ENCODE assay signal across 30 mouse cellular contexts in the genomic region with DNA sequence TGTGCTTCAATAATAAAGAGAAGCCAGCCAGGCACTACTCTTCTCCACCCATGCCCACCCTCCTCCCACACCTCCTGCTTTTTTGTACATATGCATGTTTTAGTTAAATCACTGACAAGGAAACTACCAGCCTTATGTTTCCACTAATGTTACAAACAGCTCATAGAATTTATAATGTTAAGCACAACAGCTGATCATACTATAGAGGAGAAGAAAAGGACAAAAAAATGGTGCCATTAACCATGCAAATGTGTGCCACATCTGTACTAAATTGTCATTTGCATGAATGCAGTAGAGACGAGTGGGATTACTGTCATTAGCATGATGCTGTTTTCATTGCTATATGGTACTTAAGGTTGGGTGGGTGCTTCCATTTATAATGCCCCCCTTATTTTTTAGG.
DNase-seq lines count a peak whose midpoint lies in the region; ATAC-seq and TF ChIP-seq lines count a peak whose summit lies in the region.
"Had no signal": no experiment of that assay in that cellular context is flagged by ENCODE, and none has a peak within 500 bp of the region (broad histone marks: within the 10 kb centered on the region; RNA-seq: fewer than 3 reads in every experiment).

No protein-coding gene starts in this region.

- no peaks in the 10 kb centered on the region for H3K4me1 ChIP-seq in forebrain, embryonic 13.5 days
- H3K4me1 ChIP-seq in forebrain, postnatal 0 days (ENCODE audit: insufficient read depth): no peaks in the 10 kb centered on the region
- no peaks in the 10 kb centered on the region for H3K4me1 ChIP-seq in neural tube, embryonic 12.5 days
- no peaks in the 10 kb centered on the region for H3K4me1 ChIP-seq in neural tube, embryonic 15.5 days
- no peaks in the 10 kb centered on the region for H3K4me1 ChIP-seq in forebrain, embryonic 15.5 days
- H3K4me1 ChIP-seq: embryonic facial prominence, embryonic 10.5 days; embryonic facial prominence, embryonic 13.5 days; heart, embryonic 12.5 days; heart, embryonic 15.5 days; hindbrain, embryonic 15.5 days had no signal

- H3K9ac ChIP-seq in forebrain, embryonic 13.5 days: no peak overlapping the region
- H3K9ac ChIP-seq in forebrain, postnatal 0 days: no peak overlapping the region
- no peak overlapping the region for H3K9ac ChIP-seq in neural tube, embryonic 12.5 days
- H3K9ac ChIP-seq in neural tube, embryonic 15.5 days (replicated peaks): no peak overlapping the region
- H3K9ac ChIP-seq in forebrain, embryonic 15.5 days (replicated peaks): no peak overlapping the region
- H3K9ac ChIP-seq: embryonic facial prominence, embryonic 13.5 days; heart, embryonic 12.5 days; heart, embryonic 15.5 days; hindbrain, embryonic 15.5 days had no signal

- WGBS in forebrain, embryonic 13.5 days: 46% methylated on average over 1 of the region's 1 CpGs
- 24% methylated on average over 1 of the region's 1 CpGs for WGBS in forebrain, postnatal 0 days
- 61% methylated on average over 1 of the region's 1 CpGs for WGBS in neural tube, embryonic 12.5 days
- WGBS in neural tube, embryonic 15.5 days: 24% methylated on average over 1 of the region's 1 CpGs
- 22% methylated on average over 1 of the region's 1 CpGs for WGBS in forebrain, embryonic 15.5 days

- no peaks in the 10 kb centered on the region for H3K27me3 ChIP-seq in forebrain, embryonic 13.5 days
- no peaks in the 10 kb centered on the region for H3K27me3 ChIP-seq in forebrain, postnatal 0 days (ENCODE audit: insufficient read depth, low read length)
- no peaks in the 10 kb centered on the region for H3K27me3 ChIP-seq in neural tube, embryonic 12.5 days (replicated peaks)
- H3K27me3 ChIP-seq in neural tube, embryonic 15.5 days (replicated peaks): no peaks in the 10 kb centered on the region
- no peaks in the 10 kb centered on the region for H3K27me3 ChIP-seq in forebrain, embryonic 15.5 days
- H3K27me3 ChIP-seq: CH12.LX; heart, embryonic 12.5 days; heart, embryonic 15.5 days; hindbrain, embryonic 15.5 days; Patski had no signal

- no peaks in the 10 kb centered on the region for H3K36me3 ChIP-seq in forebrain, embryonic 13.5 days (ENCODE audit: poor library complexity, severe bottlenecking)
- H3K36me3 ChIP-seq in forebrain, postnatal 0 days (ENCODE audit: insufficient read depth): no peaks in the 10 kb centered on the region
- H3K36me3 ChIP-seq in neural tube, embryonic 12.5 days: no peaks in the 10 kb centered on the region
- H3K36me3 ChIP-seq in neural tube, embryonic 15.5 days: no peaks in the 10 kb centered on the region
- no peaks in the 10 kb centered on the region for H3K36me3 ChIP-seq in forebrain, embryonic 15.5 days
- H3K36me3 ChIP-seq: embryonic facial prominence, embryonic 10.5 days; embryonic facial prominence, embryonic 13.5 days; G1E; heart, embryonic 12.5 days; heart, embryonic 15.5 days; hindbrain, embryonic 15.5 days had no signal

- H3K4me3 ChIP-seq in forebrain, embryonic 13.5 days: no peak overlapping the region
- no peak overlapping the region for H3K4me3 ChIP-seq in forebrain, postnatal 0 days (ENCODE audit: low read depth, low read length)
- no peak overlapping the region for H3K4me3 ChIP-seq in neural tube, embryonic 12.5 days
- no peak overlapping the region for H3K4me3 ChIP-seq in neural tube, embryonic 15.5 days (replicated peaks)
- no peak overlapping the region for H3K4me3 ChIP-seq in forebrain, embryonic 15.5 days
- H3K4me3 ChIP-seq: embryonic facial prominence, embryonic 10.5 days; embryonic facial prominence, embryonic 13.5 days; erythroblast, embryonic 14.5 days; gastrocnemius, adult 2 months; heart, embryonic 12.5 days; heart, embryonic 15.5 days; hindbrain, embryonic 15.5 days had no signal

- no peaks in the 10 kb centered on the region for H3K9me3 ChIP-seq in forebrain, embryonic 13.5 days (replicated peaks)
- H3K9me3 ChIP-seq in forebrain, postnatal 0 days (ENCODE audit: low read length): no peaks in the 10 kb centered on the region
- H3K9me3 ChIP-seq in neural tube, embryonic 12.5 days: no peaks in the 10 kb centered on the region
- H3K9me3 ChIP-seq in neural tube, embryonic 15.5 days (replicated peaks): no peaks in the 10 kb centered on the region
- no peaks in the 10 kb centered on the region for H3K9me3 ChIP-seq in forebrain, embryonic 15.5 days
- H3K9me3 ChIP-seq: embryonic facial prominence, embryonic 10.5 days; embryonic facial prominence, embryonic 13.5 days; G1E; heart, embryonic 12.5 days; heart, embryonic 15.5 days; hindbrain, embryonic 15.5 days had no signal

- DNase-seq in forebrain, postnatal 0 days: no peak
- DNase-seq in cerebellum, postnatal 10 days: no peak
- no peak for DNase-seq in urinary bladder, postnatal 10 days (ENCODE audit: low spot score)
- DNase-seq: adrenal gland, postnatal 10 days; adrenal gland, postnatal 36 days; B cell, adult 2 months; cerebellum, adult 11 months; cerebellum, adult 2 months; cerebellum, adult 9-11 months; cerebellum, postnatal 36 days; embryo, embryonic 11 days; gastrocnemius, adult 2 months; gastrocnemius, postnatal 25 days; heart, adult 18-20 months; heart, postnatal 10 days; heart, postnatal 36 days had no signal

- H3K27ac ChIP-seq in forebrain, embryonic 13.5 days: no peak overlapping the region
- no peak overlapping the region for H3K27ac ChIP-seq in forebrain, postnatal 0 days (ENCODE audit: low read depth, low read length)
- no peak overlapping the region for H3K27ac ChIP-seq in neural tube, embryonic 12.5 days
- no peak overlapping the region for H3K27ac ChIP-seq in neural tube, embryonic 15.5 days (replicated peaks)
- H3K27ac ChIP-seq in forebrain, embryonic 15.5 days (replicated peaks): no peak overlapping the region
- H3K27ac ChIP-seq: embryonic facial prominence, embryonic 10.5 days; embryonic facial prominence, embryonic 13.5 days; gastrocnemius, adult 2 months; heart, embryonic 15.5 days; hindbrain, embryonic 15.5 days had no signal

- peak; percentile 77 for ATAC-seq in forebrain, embryonic 13.5 days
- no peak for ATAC-seq in forebrain, postnatal 0 days
- peak; percentile 37; the same call in 1 of the 2 replicates for ATAC-seq in neural tube, embryonic 12.5 days (ENCODE audit: low FRiP score, low read depth)
- ATAC-seq in neural tube, embryonic 15.5 days (ENCODE audit: low FRiP score): no peak
- peak; percentile 66 for ATAC-seq in forebrain, embryonic 15.5 days (replicated peaks)
- ATAC-seq: intestine, postnatal 0 days; Patski had no signal

- TF ChIP-seq CTCF in forebrain, postnatal 0 days (IDR thresholded peaks at IDR 0.05; ENCODE audit: low read depth): no peak

- H3K4me2 ChIP-seq in forebrain, embryonic 13.5 days: no peak overlapping the region
- no peak overlapping the region for H3K4me2 ChIP-seq in forebrain, postnatal 0 days (ENCODE audit: low read depth)
- H3K4me2 ChIP-seq in neural tube, embryonic 12.5 days (replicated peaks): no peak overlapping the region
- no peak overlapping the region for H3K4me2 ChIP-seq in neural tube, embryonic 15.5 days
- H3K4me2 ChIP-seq in forebrain, embryonic 15.5 days (replicated peaks): no peak overlapping the region
- H3K4me2 ChIP-seq: embryonic facial prominence, embryonic 13.5 days; heart, embryonic 12.5 days; heart, embryonic 15.5 days; hindbrain, embryonic 15.5 days had no signal

Comparison
In these comparisons a context has a peak if more than half of its experiments do, and no peak if none do; other contexts are left out.
1. ATAC-seq: peak in forebrain, embryonic 13.5 days (single experiment), neural tube, embryonic 12.5 days (single experiment) and forebrain, embryonic 15.5 days (single experiment); none in forebrain, postnatal 0 days (single experiment) and neural tube, embryonic 15.5 days (single experiment).